Mouse (Mus musculus) intestine, postnatal 0 days (tissue): ENCODE measurements around the gene Hist1h2bh. TPM values are rescaled to one million over a fixed set of nuclear protein-coding genes. Genes with fewer than 3 reads are reported as not detected.
"Not testable (repeated sequence)": the region's sequence is repeated elsewhere in the genome, so short reads cannot be mapped to it uniquely, and the experiment has no call there.

ENCODE experiments used
- ATAC-seq: fragments of 200-750 bp; cut with Nextera tagmentation; 2 replicates; pipeline ENCODE4 v1.8.0; 2017; ENCODE audit warnings: mild to moderate bottlenecking, moderate TSS enrichment, moderate library complexity
- H3K27ac ChIP-seq: fragments of 300-500 bp; sonication (generic); 2 replicates; pipeline ENCODE4 v1.5.1; 2014; ENCODE audit warnings: mild to moderate bottlenecking, low read depth, low read length, moderate library complexity
- H3K27me3 ChIP-seq: fragments of 300-500 bp; sonication (generic); replicated peaks from 2 replicates; pipeline ENCODE4 v1.6.1; 2014; ENCODE audit warnings: low read length, mixed read lengths; ENCODE audit not compliant: control insufficient read depth, insufficient read depth
- H3K36me3 ChIP-seq: fragments of 300-500 bp; sonication (generic); 2 replicates; pipeline ENCODE4 v1.6.1; 2014; ENCODE audit warnings: mild to moderate bottlenecking, moderate library complexity; ENCODE audit not compliant: control insufficient read depth, insufficient read depth
- H3K4me1 ChIP-seq: fragments of 300-500 bp; sonication (generic); replicated peaks from 2 replicates; pipeline ENCODE4 v1.6.1; 2014; ENCODE audit warnings: antibody characterized with exemption, low read length, mixed read lengths; ENCODE audit not compliant: control insufficient read depth, insufficient read depth
- H3K4me2 ChIP-seq: fragments of 300-500 bp; sonication (generic); replicated peaks from 2 replicates; pipeline ENCODE4 v1.6.1; 2014; ENCODE audit warnings: low read depth, mild to moderate bottlenecking, moderate library complexity
- H3K4me3 ChIP-seq: fragments of 300-500 bp; sonication (generic); 2 replicates; pipeline ENCODE4 v1.5.1; 2014; ENCODE audit warnings: low read depth, low read length
- H3K9ac ChIP-seq: fragments of 300-500 bp; sonication (generic); 2 replicates; pipeline ENCODE4 v1.6.1; 2014; ENCODE audit warnings: mild to moderate bottlenecking, low read depth, low read length
- H3K9me3 ChIP-seq: fragments of 300-500 bp; sonication (generic); 2 replicates; pipeline ENCODE4 v1.6.1; 2016; ENCODE audit warnings: mixed run types; ENCODE audit not compliant: control insufficient read depth
- CTCF ChIP-seq: sonication (generic); IDR thresholded peaks from 2 replicates; pipeline ENCODE4 v1.5.1; 2016; ENCODE audit warnings: low read depth, mild to moderate bottlenecking, control low read depth, antibody characterized with exemption, moderate library complexity
- WGBS: fragments of 180-500 bp; shearing (Covaris S2); extraction: QIAGEN DNeasy Blood & Tissue Kit; methylation state at CpG from one replicate; pipeline ENCODE4 v1.1.7; 2014; 5-methylcytosine and 5-hydroxymethylcytosine counted together
- polyA plus RNA-seq: library from polyadenylated mRNA; unstranded; fragments of >200 nt; fragmentation: Nextera tagmentation; extraction: Ambion mirVana; gene quantifications from 2 replicates; pipeline ENCODE4 v1.2.1, GENCODE M21; 2015

The Hist1h2bh gene
- polyA plus RNA-seq, 1 experiment from 2014 or later, result 0.23 TPM

DNA sequence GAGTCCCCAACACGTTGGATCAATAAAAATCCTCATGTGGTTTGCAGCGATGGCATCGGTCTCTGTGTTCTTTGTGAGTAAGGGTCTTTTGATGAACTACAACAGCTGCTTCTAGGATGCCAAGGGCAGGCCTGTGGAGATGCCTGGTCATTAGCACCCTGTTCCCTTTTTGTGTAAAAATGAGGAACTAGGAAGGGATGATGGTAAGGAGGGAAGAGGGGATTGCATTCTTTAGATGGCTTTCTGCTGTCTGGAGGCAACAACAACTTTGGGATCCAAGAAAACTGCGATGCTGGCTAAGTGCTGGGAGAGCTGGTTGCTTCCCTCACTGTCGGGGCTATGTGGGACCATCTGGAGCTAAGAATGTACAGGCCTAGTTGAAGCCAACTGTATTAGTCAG, 4.9 kb downstream of the Hist1h2bh start:
- Histone ChIP-seq H3K9ac (no peak overlapping the region), H3K4me1 (peaks cover 3% of the 10 kb centered on the region), H3K9me3 (no peaks in the 10 kb centered on the region), H3K36me3 (no peaks in the 10 kb centered on the region), H3K4me3 (no peak overlapping the region), H3K27ac (no peak overlapping the region), H3K4me2 (no peak overlapping the region), H3K27me3 (no peaks in the 10 kb centered on the region)
- TF ChIP-seq CTCF, result no peak
- WGBS, result 67% methylated on average over 5 of the region's 5 CpGs
- ATAC-seq, result no peak

DNA sequence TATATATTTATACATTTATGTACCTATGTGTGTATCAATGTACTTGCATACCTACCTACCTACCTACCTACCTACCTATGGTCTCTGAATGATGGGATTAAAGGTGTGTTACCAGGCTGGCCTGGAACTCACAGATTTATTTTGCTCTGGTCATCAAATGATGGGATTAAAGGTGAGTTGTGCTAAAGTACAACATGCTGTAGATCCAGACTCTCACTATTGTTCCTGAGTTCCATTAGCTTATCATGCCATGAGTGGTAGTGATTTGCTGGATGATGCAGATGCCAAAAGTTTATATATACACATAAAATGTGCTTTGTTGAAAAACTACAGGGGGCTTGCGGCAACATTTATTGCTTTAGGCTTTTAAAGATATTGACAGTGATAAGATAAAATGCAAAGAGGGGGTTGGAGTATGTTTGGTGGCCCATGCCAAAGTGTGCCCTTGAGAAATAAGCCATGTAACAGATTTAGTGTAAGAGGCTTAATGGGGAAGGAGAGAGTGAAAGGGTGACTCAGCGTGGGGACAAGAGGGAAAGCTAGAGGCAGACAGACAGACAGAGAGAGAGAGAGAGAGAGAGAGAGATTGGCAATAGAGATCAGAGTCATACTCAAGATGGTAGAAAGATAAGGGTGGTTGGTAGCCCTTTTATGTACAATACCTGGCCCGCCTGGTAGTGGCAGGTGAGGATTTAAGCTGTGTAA, 6.0 kb downstream of the Hist1h2bh start:
- no peak overlapping the region for H3K27ac ChIP-seq
- H3K9me3 ChIP-seq, result no peaks in the 10 kb centered on the region
- peak overlapping the region; percentile 82; the same call in 1 of the 2 replicates for H3K4me2 ChIP-seq
- peaks cover 3% of the 10 kb centered on the region; the same call in 1 of the 2 replicates for H3K4me1 ChIP-seq
- 65% methylated on average over 3 of the region's 3 CpGs for WGBS
- H3K9ac ChIP-seq, result no peak overlapping the region
- no peak for ATAC-seq
- no peaks in the 10 kb centered on the region for H3K27me3 ChIP-seq
- H3K4me3 ChIP-seq, result no peak overlapping the region
- no peaks in the 10 kb centered on the region for H3K36me3 ChIP-seq
- TF ChIP-seq CTCF, result no peak

DNA sequence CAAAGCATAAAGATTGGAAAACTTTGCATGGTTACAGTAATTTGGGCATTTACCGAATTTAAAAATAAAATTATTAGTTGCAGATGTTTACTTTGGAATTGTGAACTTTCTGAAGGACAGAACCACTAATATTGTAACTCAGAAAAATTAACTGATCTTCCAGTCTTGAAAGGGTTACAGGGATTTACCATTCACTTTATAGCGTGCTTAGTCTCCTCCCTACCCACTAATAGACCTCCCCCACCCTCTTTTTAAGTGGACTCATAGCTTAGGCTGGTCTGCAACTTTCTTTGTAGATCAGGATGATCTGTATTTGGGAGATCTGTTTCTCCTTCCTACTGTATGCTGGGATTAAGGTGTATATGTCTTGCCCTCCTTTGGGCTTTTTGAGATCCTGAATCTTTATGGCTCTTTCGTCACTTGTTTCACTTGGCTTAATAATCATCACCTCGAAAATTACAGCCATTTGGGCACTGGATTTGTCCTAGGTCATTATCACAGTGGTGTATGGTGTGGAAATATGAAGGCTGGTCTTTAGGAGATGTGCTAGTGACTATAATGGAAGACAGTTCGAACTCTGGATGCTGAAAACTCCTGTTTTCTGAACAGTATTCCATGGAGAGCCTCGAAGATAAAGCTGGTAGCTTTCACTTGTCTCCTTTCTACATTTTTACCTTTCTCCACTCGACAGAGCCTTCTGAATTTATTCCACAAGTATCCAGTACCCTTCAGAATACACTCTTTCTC, 6.9 kb downstream of the Hist1h2bh start:
- 12% methylated on average over 7 of the region's 7 CpGs for WGBS

DNA sequence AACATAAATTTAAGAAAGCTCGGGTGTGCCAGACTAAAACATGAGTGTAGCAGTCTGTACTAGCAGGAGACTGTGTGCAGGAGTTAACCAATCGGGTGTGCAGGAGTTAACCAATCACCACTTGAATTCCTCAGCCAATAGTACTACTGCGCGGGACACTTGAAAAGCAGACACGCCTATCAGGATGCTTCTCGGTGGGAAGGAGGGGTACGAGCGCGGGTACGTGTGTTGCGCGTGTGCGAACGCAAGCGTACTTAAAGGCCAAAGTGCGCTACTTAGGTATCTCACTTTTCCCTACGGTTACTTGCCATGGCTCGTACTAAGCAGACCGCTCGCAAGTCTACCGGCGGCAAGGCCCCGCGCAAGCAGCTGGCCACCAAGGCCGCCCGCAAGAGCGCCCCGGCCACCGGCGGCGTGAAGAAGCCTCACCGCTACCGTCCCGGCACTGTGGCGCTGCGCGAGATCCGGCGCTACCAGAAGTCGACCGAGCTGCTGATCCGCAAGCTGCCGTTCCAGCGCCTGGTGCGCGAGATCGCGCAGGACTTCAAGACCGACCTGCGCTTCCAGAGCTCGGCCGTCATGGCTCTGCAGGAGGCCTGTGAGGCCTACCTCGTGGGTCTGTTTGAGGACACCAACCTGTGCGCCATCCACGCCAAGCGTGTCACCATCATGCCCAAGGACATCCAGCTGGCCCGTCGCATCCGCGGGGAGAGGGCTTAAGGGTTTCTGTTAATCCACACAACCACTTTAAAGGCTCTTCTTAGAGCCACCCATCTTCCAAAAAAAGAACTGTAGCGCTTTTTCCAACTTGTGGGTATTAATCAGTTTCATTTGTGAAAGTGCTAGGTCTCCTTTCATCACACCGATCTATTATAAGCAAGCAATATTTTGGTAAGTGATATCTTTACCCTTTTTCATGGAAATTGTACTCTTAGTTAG, 7.8 kb downstream of the Hist1h2bh start, which contains the start of gene Hist1h3g:
TSS of gene Hist1h3g (plus strand) at position 286 of the 939 bp plus-strand sequence.
- Histone ChIP-seq H3K9ac (peak within 1 kb of the TSS; percentile 43), H3K27ac (peak within 1 kb of the TSS; percentile 51), H3K4me2 (peak within 1 kb of the TSS; percentile 82), H3K4me3 (peak within 1 kb of the TSS; percentile 45)
- under 1% methylated on average over 36 of the region's 62 CpGs for WGBS
- not testable (repeated sequence) for H3K4me1 ChIP-seq, H3K36me3 ChIP-seq, H3K27me3 ChIP-seq, H3K9me3 ChIP-seq
- ATAC-seq, result peak; percentile 85

More for the DNA sequence above, 6.9 kb downstream of the Hist1h2bh start:
- Histone ChIP-seq H3K4me3 (peak overlapping the region; percentile 45), H3K9ac (0 out of 2 replicates have a peak overlapping the region, but pooled peaks have one; percentile 22), H3K36me3 (no peaks in the 10 kb centered on the region), H3K27ac (no peak overlapping the region), H3K27me3 (no peaks in the 10 kb centered on the region), H3K4me2 (peak overlapping the region; percentile 82), H3K4me1 (peaks cover 3% of the 10 kb centered on the region; the same call in 1 of the 2 replicates), H3K9me3 (no peaks in the 10 kb centered on the region)
- ATAC-seq, result no peak
- no peak for TF ChIP-seq CTCF

DNA sequence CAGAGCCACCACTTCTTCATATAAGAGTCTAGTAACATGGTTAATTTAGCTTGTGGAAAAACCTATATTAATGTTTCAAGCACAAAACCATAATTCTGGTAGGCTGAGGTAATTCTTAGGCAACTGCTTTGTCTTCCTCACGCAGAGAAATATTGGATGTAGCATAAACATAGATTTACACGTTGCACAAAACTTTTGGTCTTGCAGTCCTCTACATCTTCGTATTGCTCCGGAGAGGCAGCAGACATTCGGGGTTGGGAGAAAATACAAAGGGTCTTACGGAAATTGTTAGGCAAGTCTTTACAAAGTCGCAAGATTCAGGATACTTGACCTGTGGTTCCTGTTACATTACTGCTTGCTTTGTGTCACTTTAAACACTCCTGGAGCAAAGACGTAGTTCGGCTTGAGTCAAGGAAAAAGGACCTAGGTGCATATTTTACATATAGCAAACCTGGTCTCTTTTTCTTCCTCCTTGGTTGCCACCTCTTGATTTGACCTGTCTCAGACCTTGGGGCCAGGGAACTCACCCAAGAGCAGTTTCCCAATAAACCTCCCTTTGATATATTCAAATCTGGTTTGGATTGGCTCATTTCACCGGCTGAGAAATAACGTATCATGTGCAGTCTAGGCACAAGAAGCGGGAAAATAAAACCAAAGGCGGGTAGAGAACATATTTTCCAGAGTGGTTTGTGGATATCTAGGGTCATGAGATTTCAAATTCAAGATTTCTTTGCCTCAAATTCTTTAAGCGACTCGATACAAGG, 8.6 kb downstream of the Hist1h2bh start:
- Histone ChIP-seq H3K27ac (peak overlapping the region; percentile 51), H3K9me3 (no peaks in the 10 kb centered on the region), H3K4me1 (peaks cover 3% of the 10 kb centered on the region; the same call in 1 of the 2 replicates), H3K27me3 (no peaks in the 10 kb centered on the region), H3K36me3 (no peaks in the 10 kb centered on the region), H3K4me3 (peak overlapping the region; percentile 45), H3K4me2 (peak overlapping the region; percentile 82), H3K9ac (peak overlapping the region; percentile 43; the same call in 1 of the 2 replicates)
- peak; percentile 48 for ATAC-seq
- under 1% methylated on average over 15 of the region's 15 CpGs for WGBS
- TF ChIP-seq CTCF, result no peak
